Mouse (Mus musculus): ENCODE measurements around the gene Spata31d1d. TPM values are rescaled to one million over a fixed set of nuclear protein-coding genes. Genes with fewer than 3 reads are reported as not detected.
"Not testable (repeated sequence)": the region's sequence is repeated elsewhere in the genome, so short reads cannot be mapped to it uniquely, and the experiment has no call there.

Spata31d1d gene
- polyA plus RNA-seq, 1 experiment from 2014 or later, result not detected

DNA sequence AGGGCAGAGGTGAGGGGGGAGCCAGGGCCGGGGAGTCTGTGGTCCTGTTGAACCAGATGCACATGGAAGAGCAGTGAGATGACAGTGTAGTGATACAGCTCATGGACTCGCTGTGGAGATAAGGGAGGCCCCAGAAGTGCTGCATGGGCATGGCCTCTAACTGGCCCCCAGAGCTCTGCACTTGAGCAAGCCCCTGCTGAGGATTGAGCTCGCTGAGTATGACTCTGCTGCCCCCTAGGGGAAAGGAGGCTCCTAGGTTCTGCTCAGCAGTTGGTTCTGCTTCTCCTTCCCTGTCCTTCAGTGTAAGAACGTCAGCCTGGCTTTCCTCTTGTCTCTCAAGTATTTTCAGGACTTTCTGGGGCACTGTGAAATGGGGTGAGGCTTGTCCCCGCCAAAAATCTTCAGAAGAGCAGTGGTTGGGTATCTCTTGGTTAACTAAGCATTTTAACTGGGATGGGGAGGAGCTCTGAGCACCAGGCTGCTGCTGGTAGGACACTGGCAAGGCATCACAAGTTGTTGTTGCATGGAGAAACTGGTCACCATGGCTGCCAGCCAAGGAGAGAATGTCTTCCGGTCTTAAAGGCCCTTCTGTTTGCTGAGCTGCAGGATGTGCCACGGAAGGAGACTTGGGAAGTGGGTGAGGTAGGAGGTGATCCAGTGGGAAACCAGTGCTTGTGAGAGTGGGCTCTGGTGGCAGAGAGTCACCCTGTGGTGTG is 3.0 kb downstream of the Spata31d1d start:
- Histone ChIP-seq H3K9me3 (ENCODE audit: control insufficient read depth, low read length) (no peaks in the 10 kb centered on the region), H3K4me2 (replicated peaks; ENCODE audit: low read depth) (no peak overlapping the region), H3K27me3 (ENCODE audit: control insufficient read depth, insufficient read depth, low read length) (no peaks in the 10 kb centered on the region), H3K4me3 (ENCODE audit: low read depth, low read length) (no peak overlapping the region), H3K4me1 (replicated peaks; ENCODE audit: control insufficient read depth, insufficient read depth) (no peaks in the 10 kb centered on the region), H3K27ac (replicated peaks) (no peak overlapping the region), H3K9ac (ENCODE audit: low read length) (no peak overlapping the region), H3K36me3 (ENCODE audit: control insufficient read depth, insufficient read depth, low read length) (no peaks in the 10 kb centered on the region)
- DNase-seq (ENCODE audit: low spot score) (peak; percentile 82), ATAC-seq (ENCODE audit: low FRiP score, low TSS enrichment) (peak; percentile 79)
- 21% methylated on average over 7 of the region's 7 CpGs for WGBS
- TF ChIP-seq EP300 (optimal IDR thresholded peaks at IDR 0.05) (no peak), CTCF (IDR thresholded peaks at IDR 0.05; ENCODE audit: low read depth) (peak; percentile 98)

DNA sequence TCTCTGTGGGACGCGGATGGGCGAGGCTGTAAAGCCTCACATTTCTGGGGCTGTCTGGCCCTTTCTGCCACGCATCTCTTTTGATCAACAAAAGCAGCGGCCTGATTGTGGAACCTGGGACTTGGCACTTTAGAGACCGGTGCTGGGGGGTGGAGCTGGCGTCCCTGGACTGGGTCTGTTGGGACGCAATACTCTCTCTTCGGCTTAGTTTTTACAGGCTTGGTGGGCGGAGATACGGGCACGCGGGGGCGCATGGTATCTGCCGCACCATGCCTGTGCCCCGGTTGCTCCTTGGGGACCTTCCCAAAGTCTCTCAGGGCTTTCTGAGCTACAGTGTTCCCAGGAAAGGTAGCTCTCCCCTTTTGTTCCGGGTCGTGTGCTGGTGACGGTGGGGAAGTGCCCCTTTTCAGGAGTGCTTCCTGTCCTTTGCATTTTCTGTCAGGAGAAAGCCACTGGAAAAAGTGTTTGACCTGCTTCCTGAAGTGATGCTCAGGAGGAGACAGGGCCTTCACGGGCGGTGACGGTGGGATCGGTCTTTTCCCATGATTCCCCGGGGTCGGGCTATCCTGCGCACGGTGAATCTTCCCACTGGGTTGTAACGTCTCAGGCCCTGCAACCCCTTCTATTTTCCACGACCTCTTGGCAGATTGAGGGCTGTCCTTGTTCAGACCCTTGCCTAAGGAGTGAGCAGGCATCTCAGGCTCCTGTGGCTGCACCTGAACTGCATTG is 5.2 kb downstream of the Spata31d1d start:
- no peak for ATAC-seq (ENCODE audit: low FRiP score, low TSS enrichment)
- Histone ChIP-seq H3K36me3 (ENCODE audit: control insufficient read depth, insufficient read depth, low read length) (no peaks in the 10 kb centered on the region), H3K4me1 (replicated peaks; ENCODE audit: control insufficient read depth, insufficient read depth) (no peaks in the 10 kb centered on the region), H3K9me3 (ENCODE audit: control insufficient read depth, low read length) (no peaks in the 10 kb centered on the region), H3K4me2 (replicated peaks; ENCODE audit: low read depth) (peak overlapping the region; percentile 32), H3K4me3 (ENCODE audit: low read depth, low read length) (no peak overlapping the region), H3K9ac (ENCODE audit: low read length) (no peak overlapping the region; the same call in 1 of the 2 replicates), H3K27me3 (ENCODE audit: control insufficient read depth, insufficient read depth, low read length) (no peaks in the 10 kb centered on the region), H3K27ac (replicated peaks) (no peak overlapping the region)
- 35% methylated on average over 29 of the region's 29 CpGs for WGBS
- no peak for TF ChIP-seq CTCF (IDR thresholded peaks at IDR 0.05; ENCODE audit: low read depth)
- no peak for TF ChIP-seq EP300 (optimal IDR thresholded peaks at IDR 0.05)
- no peak for DNase-seq (ENCODE audit: low spot score)

DNA sequence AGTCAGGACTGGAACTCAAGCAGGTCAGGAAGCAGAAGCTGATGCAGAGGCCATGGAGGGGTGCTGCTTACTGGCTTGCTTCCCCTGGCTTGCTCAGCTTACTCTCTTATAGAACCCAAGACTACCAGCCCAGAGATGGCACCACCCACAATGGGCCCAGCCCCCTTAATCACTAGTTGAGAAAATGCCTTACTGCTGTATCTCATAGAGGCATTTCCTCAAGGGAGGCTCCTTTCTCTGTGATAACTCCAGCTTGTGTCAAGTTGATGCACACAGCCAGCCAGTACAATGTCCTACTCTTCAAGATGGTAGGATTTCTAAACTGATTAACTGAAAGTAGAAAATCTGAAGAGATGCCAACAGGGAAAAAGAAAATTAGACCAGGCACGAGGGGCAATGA is 9.5 kb downstream of the Spata31d1d start:
- DNase-seq (ENCODE audit: low spot score); ATAC-seq (ENCODE audit: low FRiP score, low TSS enrichment); H3K36me3 ChIP-seq (ENCODE audit: control insufficient read depth, insufficient read depth, low read length); H3K9me3 ChIP-seq (ENCODE audit: control insufficient read depth, low read length); H3K27me3 ChIP-seq (ENCODE audit: control insufficient read depth, insufficient read depth, low read length); H3K27ac ChIP-seq (replicated peaks); H3K4me2 ChIP-seq (replicated peaks; ENCODE audit: low read depth); H3K9ac ChIP-seq (ENCODE audit: low read length); H3K4me1 ChIP-seq (replicated peaks; ENCODE audit: control insufficient read depth, insufficient read depth); H3K4me3 ChIP-seq (ENCODE audit: low read depth, low read length): not testable (repeated sequence)
- WGBS, result 83% methylated on average over 1 of the region's 1 CpGs

DNA sequence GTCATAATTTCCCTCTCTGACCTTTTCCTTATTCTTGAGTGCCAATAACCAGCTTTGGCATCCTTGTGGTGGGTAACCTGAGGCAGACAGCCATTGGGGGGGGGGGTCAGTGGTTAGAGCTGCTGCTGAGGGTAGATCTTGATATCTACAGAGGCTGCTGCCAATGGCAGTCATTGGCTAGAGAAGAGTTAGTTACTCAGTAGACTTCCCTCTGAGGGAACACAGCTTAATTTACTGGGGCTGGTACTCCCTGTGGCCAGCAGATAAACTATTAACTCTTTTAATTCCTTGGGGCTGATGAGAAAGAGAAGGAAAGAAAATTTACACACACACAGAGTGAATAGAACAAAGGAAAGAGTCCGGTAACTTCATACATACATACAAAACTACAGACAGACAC is 12.1 kb downstream of the Spata31d1d start:
- WGBS, result 91% methylated on average over 1 of the region's 1 CpGs
- no peak for DNase-seq (ENCODE audit: low spot score)
- H3K27me3 ChIP-seq (ENCODE audit: control insufficient read depth, insufficient read depth, low read length), result no peaks in the 10 kb centered on the region
- ATAC-seq (ENCODE audit: low FRiP score, low TSS enrichment), result no peak
- H3K36me3 ChIP-seq (ENCODE audit: control insufficient read depth, insufficient read depth, low read length), result no peaks in the 10 kb centered on the region
- H3K9ac ChIP-seq (ENCODE audit: low read length), result no peak overlapping the region
- TF ChIP-seq CTCF (IDR thresholded peaks at IDR 0.05; ENCODE audit: low read depth), result no peak
- no peak for TF ChIP-seq EP300 (optimal IDR thresholded peaks at IDR 0.05)
- H3K9me3 ChIP-seq (ENCODE audit: control insufficient read depth, low read length), result no peaks in the 10 kb centered on the region
- H3K4me1 ChIP-seq (replicated peaks; ENCODE audit: control insufficient read depth, insufficient read depth), result no peaks in the 10 kb centered on the region
- no peak overlapping the region for H3K4me3 ChIP-seq (ENCODE audit: low read depth, low read length)
- H3K27ac ChIP-seq (replicated peaks), result no peak overlapping the region
- no peak overlapping the region for H3K4me2 ChIP-seq (replicated peaks; ENCODE audit: low read depth)

DNA sequence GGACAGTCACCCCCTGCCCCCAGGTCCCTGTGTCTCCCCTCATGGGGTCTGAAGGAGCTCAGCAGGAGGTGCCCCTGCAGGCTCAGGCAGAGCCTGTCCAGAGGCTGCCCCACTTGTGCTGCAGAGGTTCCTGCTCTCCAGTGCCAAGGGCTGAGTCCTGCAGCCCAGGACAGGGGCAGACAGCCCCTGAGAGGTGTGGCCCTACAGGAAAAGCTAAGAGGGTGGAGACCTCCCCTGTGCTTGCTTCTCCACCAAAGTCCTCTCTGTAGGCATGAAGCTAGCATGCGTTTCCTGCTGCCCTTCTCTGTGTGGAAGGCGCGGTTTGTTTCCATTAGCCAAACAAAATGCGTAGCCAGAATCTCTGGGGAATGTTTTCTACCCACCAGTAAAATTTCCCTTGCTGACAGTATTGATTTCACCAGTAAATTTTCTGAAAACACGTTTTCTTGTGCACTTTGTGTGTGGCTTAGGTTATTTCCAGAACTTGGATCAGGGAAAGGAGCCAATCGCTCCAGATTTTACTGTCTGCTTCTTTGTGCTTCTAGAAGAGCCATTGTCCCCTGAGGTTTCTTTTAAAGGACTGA is 12.6 kb downstream of the Spata31d1d start:
- DNase-seq (ENCODE audit: low spot score), result peak; percentile 51
- not testable (repeated sequence) for H3K27ac ChIP-seq (replicated peaks)

DNA sequence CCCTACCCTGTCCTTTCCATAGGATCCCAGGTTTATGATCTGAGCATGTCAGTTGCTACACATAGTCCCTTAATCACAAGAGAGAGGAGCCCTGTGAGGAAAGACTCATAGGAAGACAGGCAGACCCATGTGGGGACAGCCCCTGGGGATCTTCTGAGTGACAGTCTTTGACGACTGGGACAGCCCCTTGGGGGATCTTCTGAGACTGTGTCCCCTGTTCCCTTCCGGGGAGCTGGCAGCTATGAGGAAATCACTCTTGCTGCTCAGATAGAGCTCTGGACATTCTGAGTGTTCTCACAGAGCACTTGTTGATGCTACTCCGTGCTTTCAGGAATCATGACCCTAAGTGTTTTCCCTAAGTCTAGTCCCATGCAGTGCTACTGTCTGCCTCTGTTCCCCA is 17.8 kb downstream of the Spata31d1d start:
- H3K27ac ChIP-seq (replicated peaks), result no peak overlapping the region
- DNase-seq (ENCODE audit: low spot score), result no peak
- H3K9ac ChIP-seq (ENCODE audit: low read length), result no peak overlapping the region
- H3K4me1 ChIP-seq (replicated peaks; ENCODE audit: control insufficient read depth, insufficient read depth), result no peaks in the 10 kb centered on the region
- H3K9me3 ChIP-seq (ENCODE audit: control insufficient read depth, low read length), result no peaks in the 10 kb centered on the region
- no peaks in the 10 kb centered on the region for H3K27me3 ChIP-seq (ENCODE audit: control insufficient read depth, insufficient read depth, low read length)
- TF ChIP-seq CTCF (IDR thresholded peaks at IDR 0.05; ENCODE audit: low read depth), result no peak
- no peak for TF ChIP-seq EP300 (optimal IDR thresholded peaks at IDR 0.05)
- no peak overlapping the region for H3K4me3 ChIP-seq (ENCODE audit: low read depth, low read length)
- WGBS, result 37% methylated on average over 3 of the region's 3 CpGs
- no peaks in the 10 kb centered on the region for H3K36me3 ChIP-seq (ENCODE audit: control insufficient read depth, insufficient read depth, low read length)
- no peak overlapping the region for H3K4me2 ChIP-seq (replicated peaks; ENCODE audit: low read depth)
- ATAC-seq (ENCODE audit: low FRiP score, low TSS enrichment), result no peak

More for the DNA sequence above, 12.6 kb downstream of the Spata31d1d start:
- not testable (repeated sequence) for H3K36me3 ChIP-seq (ENCODE audit: control insufficient read depth, insufficient read depth, low read length); H3K9ac ChIP-seq (ENCODE audit: low read length); H3K4me1 ChIP-seq (replicated peaks; ENCODE audit: control insufficient read depth, insufficient read depth); H3K4me2 ChIP-seq (replicated peaks; ENCODE audit: low read depth); H3K27me3 ChIP-seq (ENCODE audit: control insufficient read depth, insufficient read depth, low read length); H3K4me3 ChIP-seq (ENCODE audit: low read depth, low read length); H3K9me3 ChIP-seq (ENCODE audit: control insufficient read depth, low read length)
- WGBS, result 19% methylated on average over 6 of the region's 6 CpGs
- ATAC-seq (ENCODE audit: low FRiP score, low TSS enrichment), result peak; percentile 75

DNA sequence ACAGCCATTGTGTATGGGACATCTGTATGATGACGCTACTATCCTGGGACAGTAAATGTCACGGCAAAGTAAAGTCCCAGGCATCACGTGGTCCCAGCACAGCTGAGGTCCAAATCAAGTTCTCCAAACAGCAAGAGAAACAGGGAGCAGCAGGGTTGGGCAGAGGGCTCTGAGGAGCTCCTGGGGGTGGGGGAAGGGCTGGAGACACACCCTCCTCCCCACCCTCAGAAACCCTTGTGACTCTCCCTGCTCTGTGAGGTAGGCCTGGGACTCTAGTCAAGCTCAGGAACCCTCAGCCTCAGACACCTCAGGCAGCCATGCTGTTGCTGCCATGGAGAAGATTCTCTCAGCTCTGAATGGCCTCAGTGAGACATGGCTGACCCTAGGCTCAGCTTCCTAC is 19.6 kb downstream of the Spata31d1d start, which contains the start of gene Spata31d1b:
Gene Spata31d1b, plus strand, starts transcription at position 301 of the 400 bp plus-strand sequence.
- H3K4me1 ChIP-seq (replicated peaks; ENCODE audit: control insufficient read depth, insufficient read depth), result not testable (repeated sequence)
- WGBS, result 55% methylated on average over 3 of the region's 3 CpGs

More for the DNA sequence above, 19.6 kb downstream of the Spata31d1d start, which contains the start of gene Spata31d1b:
- not testable (repeated sequence) for H3K27me3 ChIP-seq (ENCODE audit: control insufficient read depth, insufficient read depth, low read length); H3K36me3 ChIP-seq (ENCODE audit: control insufficient read depth, insufficient read depth, low read length); ATAC-seq (ENCODE audit: low FRiP score, low TSS enrichment); H3K27ac ChIP-seq (replicated peaks); H3K9ac ChIP-seq (ENCODE audit: low read length); H3K4me3 ChIP-seq (ENCODE audit: low read depth, low read length); H3K9me3 ChIP-seq (ENCODE audit: control insufficient read depth, low read length); DNase-seq (ENCODE audit: low spot score); H3K4me2 ChIP-seq (replicated peaks; ENCODE audit: low read depth)
